Mouse (Mus musculus) effector memory CD4-positive, alpha-beta T cell, adult 5 months (primary cell): ENCODE data around the gene Cartpt. TPM values are rescaled to one million over a fixed set of nuclear protein-coding genes. Genes with fewer than 3 reads are reported as not detected.

Source experiments
- polyA plus RNA-seq: library from polyadenylated mRNA; unstranded; fragments of 100-300 nt; shearing (Covaris generic); gene quantifications from one replicate; pipeline ENCODE4 v1.2.1, GENCODE M21; 2017

Cartpt gene
- polyA plus RNA-seq: not detected

DNA sequence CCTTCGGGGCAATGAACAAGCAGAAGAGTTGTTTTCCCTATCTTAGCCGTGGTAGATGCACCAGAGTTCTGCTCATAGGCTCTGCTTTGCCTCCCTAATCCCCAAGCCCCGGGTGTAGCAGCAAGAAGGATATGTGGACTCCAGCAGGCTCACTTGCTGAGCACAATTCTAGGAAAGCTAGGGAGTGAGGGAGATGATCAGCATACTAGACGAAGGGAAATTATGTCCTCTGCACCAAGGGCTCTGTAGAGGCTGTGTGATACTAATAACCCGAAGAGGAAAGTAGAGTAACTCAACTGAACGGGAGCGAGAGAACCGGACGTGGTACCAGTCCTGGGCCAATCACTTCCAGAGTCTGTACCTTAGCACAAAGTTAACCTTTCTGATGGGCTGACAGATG lies at the start of gene Cartpt:
Gene Cartpt (minus strand): TSS at position 127 of the 400 bp plus-strand sequence.

Other genes starting within 250 kb of the Cartpt start
- 16.8 TPM for gene Mccc2, start 114.5 kb upstream of the Cartpt start, polyA plus RNA-seq
- gene Bdp1, start 203.0 kb upstream of the Cartpt start, polyA plus RNA-seq: 81.1 TPM
- gene Serf1, start 206.9 kb upstream of the Cartpt start, polyA plus RNA-seq: 2.6 TPM
- gene Smn1, start 223.8 kb upstream of the Cartpt start, polyA plus RNA-seq: 23.9 TPM